ENCODE assay signal across 10 mouse cellular contexts in genomic region chr2:68744599-68744998, GRCm38 (mm10).
DNase-seq lines count a peak whose midpoint lies in the region; ATAC-seq and TF ChIP-seq lines count a peak whose summit lies in the region.
"Had no signal": no experiment of that assay in that cellular context is flagged by ENCODE, and none has a peak within 500 bp of the region (broad histone marks: within the 10 kb centered on the region; RNA-seq: fewer than 3 reads in every experiment).

No protein-coding gene starts in this region.

- H3K27me3 ChIP-seq in kidney, embryonic 16.5 days (ENCODE audit: insufficient read depth, low read length): no peaks in the 10 kb centered on the region
- H3K27me3 ChIP-seq in E14TG2a.4 (ENCODE audit: insufficient read depth, low read length) (peaks cover 2% of the 10 kb centered on the region; the same call in 1 of the 2 replicates), Patski (no peaks in the 10 kb centered on the region)
- H3K27me3 ChIP-seq: midbrain, embryonic 12.5 days had no signal

- in situ Hi-C loops in Patski (cut with MboI; ENCODE audit: low pct_unique_long_range_greater_than_20kb): no loop called here

- H3K9ac ChIP-seq in kidney, embryonic 16.5 days (replicated peaks; ENCODE audit: low read length): no peak overlapping the region
- H3K9ac ChIP-seq: midbrain, embryonic 12.5 days had no signal

- intact Hi-C loops in heart, postnatal 25 days (cut with DNase I): no loop called here

- POLR2A ChIA-PET in Patski (lab: Charles Lee): no interaction called here

- TF ChIP-seq CTCF in E14TG2a.4 (conservative IDR thresholded peaks at IDR 0.05; ENCODE audit: low read length) (peak; percentile 65), Patski (IDR thresholded peaks at IDR 0.05) (peak; percentile 37)

- no peak overlapping the region for H3K27ac ChIP-seq in kidney, embryonic 16.5 days (ENCODE audit: low read length)
- H3K27ac ChIP-seq: midbrain, embryonic 12.5 days had no signal

- H3K4me3 ChIP-seq in kidney, embryonic 16.5 days (ENCODE audit: low read length): no peak overlapping the region
- H3K4me3 ChIP-seq in E14TG2a.4 (replicated peaks; ENCODE audit: low read length): no peak overlapping the region
- H3K4me3 ChIP-seq: midbrain, embryonic 12.5 days had no signal

- no peaks in the 10 kb centered on the region for H3K4me1 ChIP-seq in kidney, embryonic 16.5 days (ENCODE audit: insufficient read depth, low read length)
- no peaks in the 10 kb centered on the region for H3K4me1 ChIP-seq in E14TG2a.4 (replicated peaks; ENCODE audit: low read depth, low read length)
- H3K4me1 ChIP-seq: midbrain, embryonic 12.5 days had no signal

- DNase-seq in kidney, adult 11 months: no peak
- no peak for DNase-seq in Patski (ENCODE audit: low read depth, low spot score)
- peak; percentile 11 for DNase-seq in kidney, postnatal 14 days
- DNase-seq in testis, postnatal 10 days (ENCODE audit: low spot score): no peak
- no peak for DNase-seq in heart, postnatal 25 days (ENCODE audit: low spot score)
- DNase-seq: layer of hippocampus, adult 9-11 months; right cerebral cortex, postnatal 25 days had no signal

- H3K36me3 ChIP-seq in kidney, embryonic 16.5 days (ENCODE audit: insufficient read depth, low read length): no peaks in the 10 kb centered on the region
- H3K36me3 ChIP-seq in E14TG2a.4 (ENCODE audit: insufficient read depth, low read length): no peaks in the 10 kb centered on the region
- H3K36me3 ChIP-seq: midbrain, embryonic 12.5 days had no signal

- no peak overlapping the region for H3K4me2 ChIP-seq in kidney, embryonic 16.5 days (replicated peaks; ENCODE audit: low read depth, low read length)
- H3K4me2 ChIP-seq: midbrain, embryonic 12.5 days had no signal

- WGBS in kidney, embryonic 16.5 days: 78% methylated on average over 4 of the region's 4 CpGs

- 0 out of 2 replicates have a peak, but pooled peaks have one; percentile 61 for ATAC-seq in kidney, embryonic 16.5 days (ENCODE audit: low FRiP score, low TSS enrichment)
- no peak for ATAC-seq in Patski

- H3K9me3 ChIP-seq in kidney, embryonic 16.5 days (ENCODE audit: low read length): peaks cover 2% of the 10 kb centered on the region; the same call in 1 of the 2 replicates
- H3K9me3 ChIP-seq in E14TG2a.4 (ENCODE audit: low read length): 0 out of 2 replicates have a peak, but pooled peaks cover 4% of the 10 kb centered on the region
- H3K9me3 ChIP-seq: midbrain, embryonic 12.5 days had no signal

- CTCF ChIA-PET in Patski (lab: Charles Lee): interaction anchor here (1.0 to 2.7 kb wide), 4 partner anchors 15 to 180 kb away, joined by 3 to 11 read pairs (median 6); no protein-coding TSS in a partner anchor
